Mouse (Mus musculus): ENCODE data around the gene Apod. TPM values are rescaled to one million over a fixed set of nuclear protein-coding genes. Genes with fewer than 3 reads are reported as not detected.

Apod gene
- total RNA-seq (2012; rRNA removed) (0.17 and 0.21 TPM in 2 replicates), total RNA-seq (2014; rRNA removed) (0.26 TPM in 1 of 2 replicates, not detected in the other), polyA plus RNA-seq (2012; ENCODE audit: insufficient read length, low read depth) (0.55 TPM in 1 of 2 replicates, not detected in the other)

GRCm38 (mm10) chr16:31314497-31315233, at the start of gene Apod:
Apod (minus strand) TSS chr16:31314808.
- H3K9ac ChIP-seq (ENCODE audit: insufficient read depth, low read depth): no peak within 1 kb of the TSS
- H3K27ac ChIP-seq (ENCODE audit: insufficient read depth, low read depth): no peak within 1 kb of the TSS
- H3K4me2 ChIP-seq (ENCODE audit: insufficient read depth, low read depth, poor library complexity, severe bottlenecking): no peak within 1 kb of the TSS
- no peak for DNase-seq (ENCODE audit: extremely low read depth)
- no peak within 1 kb of the TSS for H3K4me3 ChIP-seq (replicated peaks in 1 of 3; ENCODE audit: low read depth in 2 of 3, low read length in 2 of 3, poor library complexity in 1 of 3)
- no peaks in the 10 kb centered on the region for H3K9me3 ChIP-seq (replicated peaks; ENCODE audit: low read length)
- no peak for TF ChIP-seq ZKSCAN1 (IDR thresholded peaks at IDR 0.05; ENCODE audit: borderline replicate concordance, low read depth, low read length)
- no peak for TF ChIP-seq BHLHE40 (IDR thresholded peaks at IDR 0.05; ENCODE audit: low read depth, low read length)
- TF ChIP-seq TCF12 (IDR thresholded peaks at IDR 0.05; ENCODE audit: low read depth, low read length): no peak
- peak; percentile 17; the same call in 1 of the 2 replicates for TF ChIP-seq ZNF384 (IDR thresholded peaks at IDR 0.05; ENCODE audit: low read depth, low read length)
- no peak for TF ChIP-seq ETS1 (conservative IDR thresholded peaks at IDR 0.05; ENCODE audit: low read depth, low read length)
- no peak for TF ChIP-seq MAZ (IDR thresholded peaks at IDR 0.05; ENCODE audit: low read depth, low read length)
- H3K36me3 ChIP-seq (replicated peaks in 1 of 2; ENCODE audit: control insufficient read depth in 1 of 2, insufficient read depth in 1 of 2, low read length in 1 of 2): no peaks in the 10 kb centered on the region
- H3K27me3 ChIP-seq (replicated peaks): no peaks in the 10 kb centered on the region
- H3K4me1 ChIP-seq (ENCODE audit: control insufficient read depth in 1 of 2, insufficient read depth in 2 of 2): peaks cover 0 to 8% of the 10 kb centered on the region in 2 experiments; a peak in 2 of 4 replicates
- dilution Hi-C loops (cut with MboI; ENCODE audit: extremely low pct_ligation_motif_present, extremely low pct_unique_long_range_greater_than_20kb, low sequenced_read_pairs): no loop called here
- H3K79me2 ChIP-seq (replicated peaks; ENCODE audit: control insufficient read depth, extremely low read depth, insufficient read depth, poor library complexity, severe bottlenecking): no peaks in the 10 kb centered on the region
- in situ Hi-C loops (cut with MboI; ENCODE audit: low pct_ligation_motif_present, low pct_unique_long_range_greater_than_20kb, low sequenced_read_pairs): no loop called here

GRCm38 (mm10) chr16:31363685-31364436, 49.3 kb upstream of the Apod start:
- H3K36me3 ChIP-seq (replicated peaks in 1 of 2; ENCODE audit: control insufficient read depth in 1 of 2, insufficient read depth in 1 of 2, low read length in 1 of 2): no peaks in the 10 kb centered on the region
- H3K4me3 ChIP-seq (replicated peaks in 1 of 3; ENCODE audit: low read depth in 2 of 3, low read length in 2 of 3, poor library complexity in 1 of 3): no peak overlapping the region
- H3K4me1 ChIP-seq (ENCODE audit: control insufficient read depth in 1 of 2, insufficient read depth in 2 of 2): peaks cover 6 to 12% of the 10 kb centered on the region in 2 experiments
- TF ChIP-seq SIN3A (IDR thresholded peaks at IDR 0.05; ENCODE audit: low read length): no peak
- H3K9me3 ChIP-seq (replicated peaks; ENCODE audit: low read length): no peaks in the 10 kb centered on the region
- H3K27me3 ChIP-seq (replicated peaks): no peaks in the 10 kb centered on the region
- H3K79me2 ChIP-seq (replicated peaks; ENCODE audit: control insufficient read depth, extremely low read depth, insufficient read depth, poor library complexity, severe bottlenecking): no peaks in the 10 kb centered on the region
- in situ Hi-C loops (cut with MboI; ENCODE audit: low pct_ligation_motif_present, low pct_unique_long_range_greater_than_20kb, low sequenced_read_pairs): loop anchor here (25.0 kb wide), 1 partner anchor 1102 kb away; the partner anchor contains the start of gene Cpn2
- no peak overlapping the region for H3K27ac ChIP-seq (ENCODE audit: insufficient read depth, low read depth)
- dilution Hi-C loops (cut with MboI; ENCODE audit: extremely low pct_ligation_motif_present, extremely low pct_unique_long_range_greater_than_20kb, low sequenced_read_pairs): no loop called here
- no peak overlapping the region for H3K9ac ChIP-seq (ENCODE audit: insufficient read depth, low read depth)
- DNase-seq (ENCODE audit: extremely low read depth): no peak
- no peak overlapping the region for H3K4me2 ChIP-seq (ENCODE audit: insufficient read depth, low read depth, poor library complexity, severe bottlenecking)

- Histone ChIP-seq H3K4me3 (replicated peaks in 1 of 3; ENCODE audit: low read depth in 2 of 3, low read length in 2 of 3, poor library complexity in 1 of 3) (no peak overlapping the region), H3K9ac (ENCODE audit: insufficient read depth, low read depth) (no peak overlapping the region), H3K4me2 (ENCODE audit: insufficient read depth, low read depth, poor library complexity, severe bottlenecking) (no peak overlapping the region), H3K4me1 (ENCODE audit: control insufficient read depth in 1 of 2, insufficient read depth in 2 of 2) (peaks cover 2 to 5% of the 10 kb centered on the region in 2 experiments; a peak in 2 of 4 replicates), H3K9me3 (replicated peaks; ENCODE audit: low read length) (no peaks in the 10 kb centered on the region), H3K36me3 (replicated peaks in 1 of 2; ENCODE audit: control insufficient read depth in 1 of 2, insufficient read depth in 1 of 2, low read length in 1 of 2) (no peaks in the 10 kb centered on the region), H3K27ac (ENCODE audit: insufficient read depth, low read depth) (no peak overlapping the region), H3K27me3 (replicated peaks) (peaks cover 2% of the 10 kb centered on the region), H3K79me2 (replicated peaks; ENCODE audit: control insufficient read depth, extremely low read depth, insufficient read depth, poor library complexity, severe bottlenecking) (no peaks in the 10 kb centered on the region)
- dilution Hi-C loops (cut with MboI; ENCODE audit: extremely low pct_ligation_motif_present, extremely low pct_unique_long_range_greater_than_20kb, low sequenced_read_pairs): no loop called here
- DNase-seq (ENCODE audit: extremely low read depth): no peak
- TF ChIP-seq CHD2 (IDR thresholded peaks at IDR 0.05; ENCODE audit: low read length) (no peak), USF1 (IDR thresholded peaks at IDR 0.05; ENCODE audit: low read depth, low read length) (no peak), KAT2A (IDR thresholded peaks at IDR 0.05; ENCODE audit: insufficient replicate concordance, low read length) (no peak), EP300 (IDR thresholded peaks at IDR 0.05; ENCODE audit: low read length) (no peak), IRF4 (IDR thresholded peaks at IDR 0.05; ENCODE audit: low read depth, low read length) (no peak), JUN (IDR thresholded peaks at IDR 0.05; ENCODE audit: insufficient read depth, low read depth, low read length) (no peak), JUND (conservative IDR thresholded peaks at IDR 0.05; ENCODE audit: low read depth, low read length) (no peak), MEF2A (IDR thresholded peaks at IDR 0.05; ENCODE audit: borderline replicate concordance, low read depth, low read length) (no peak), RAD21 (IDR thresholded peaks at IDR 0.05; ENCODE audit: low read depth, low read length) (no peak), NELFE (IDR thresholded peaks at IDR 0.05; ENCODE audit: low read depth, low read length) (no peak), SIN3A (IDR thresholded peaks at IDR 0.05; ENCODE audit: low read length) (no peak), TBP (conservative IDR thresholded peaks at IDR 0.05; ENCODE audit: low read depth, low read length) (no peak), ZKSCAN1 (IDR thresholded peaks at IDR 0.05; ENCODE audit: borderline replicate concordance, low read depth, low read length) (no peak)
- in situ Hi-C loops (cut with MboI; ENCODE audit: low pct_ligation_motif_present, low pct_unique_long_range_greater_than_20kb, low sequenced_read_pairs): loop anchor here (10.0 to 25.0 kb wide), 3 partner anchors 385 to 1097 kb away; partner anchors contain the start of genes Cpn2 and Fam43a
These were observed 44.9 kb upstream of the Apod start for GRCm38 (mm10) chr16:31359542-31359941.
